Mouse (Mus musculus) c-Kit-positive CD71-positive TER-119-positive erythroid progenitor cells, embryonic 14.5 days (primary cell): Measurements from ENCODE around the gene Tnxb.
"Not testable (repeated sequence)": the region's sequence is repeated elsewhere in the genome, so short reads cannot be mapped to it uniquely, and the experiment has no call there.

Source experiments
- DNase-seq: peaks from one replicate; pipeline ENCODE4 v3.0.0-alpha.2; 2013; ENCODE audit warnings: low spot score

Tnxb gene

GRCm38 (mm10) chr17:34740280-34740679 lies 69.9 kb downstream of the Tnxb start:
- no peak for DNase-seq

- no peak for DNase-seq
Measured at GRCm38 (mm10) chr17:34743719-34744118, 73.4 kb downstream of the Tnxb start, which contains the start of gene C4b. C4b (minus strand) TSS chr17:34743882.

GRCm38 (mm10) chr17:34744206-34744605 lies 73.9 kb downstream of the Tnxb start:
- DNase-seq: no peak

GRCm38 (mm10) chr17:34744611-34745010 lies 74.3 kb downstream of the Tnxb start:
- not testable (repeated sequence) for DNase-seq

- not testable (repeated sequence) for DNase-seq
Measured at GRCm38 (mm10) chr17:34745166-34745565, 74.8 kb downstream of the Tnxb start.

- no peak for DNase-seq
Measured at GRCm38 (mm10) chr17:34746531-34746930, 76.2 kb downstream of the Tnxb start.

- DNase-seq: no peak
Measured at GRCm38 (mm10) chr17:34761471-34761870, 91.1 kb downstream of the Tnxb start.
